Mouse (Mus musculus) cerebellum, adult 2 months (tissue): ENCODE results near the gene Dppa3. TPM values are rescaled to one million over a fixed set of nuclear protein-coding genes. Genes with fewer than 3 reads are reported as not detected.

Experiments
- DNase-seq, 2 experiments: peaks; one replicate each; pipeline ENCODE4 v3.0.0; 2021
- H3K27ac ChIP-seq: fragments of 200-500 bp; 2 replicates; pipeline ENCODE4 v1.5.1; 2012; ENCODE audit warnings: low read length, control low read depth, inconsistent platforms; ENCODE audit not compliant: insufficient read depth
- H3K27me3 ChIP-seq: fragments of 200-500 bp; 2 replicates; pipeline ENCODE4 v1.6.1; 2012; ENCODE audit warnings: inconsistent platforms, mild to moderate bottlenecking, low read length, moderate library complexity; ENCODE audit not compliant: control insufficient read depth, insufficient read depth
- H3K4me1 ChIP-seq: fragments of 200-500 bp; 2 replicates; pipeline ENCODE4 v1.6.1; 2011; ENCODE audit warnings: low read length; ENCODE audit not compliant: control insufficient read depth, insufficient read depth
- H3K4me3 ChIP-seq: fragments of 200-500 bp; replicated peaks from 2 replicates; pipeline ENCODE3; 2011; ENCODE audit warnings: mild to moderate bottlenecking, low read depth, low read length, control low read depth; ENCODE audit not compliant: insufficient read depth
- CTCF ChIP-seq: fragments of 200-500 bp; IDR thresholded peaks from 2 replicates; pipeline ENCODE4 v1.5.1; 2011; ENCODE audit warnings: low read depth, mild to moderate bottlenecking, control low read depth, low read length, moderate library complexity, borderline replicate concordance; ENCODE audit not compliant: insufficient read depth
- POLR2A ChIP-seq: fragments of 200-500 bp; IDR thresholded peaks from 2 replicates; pipeline ENCODE4 v1.6.1; 2011; ENCODE audit warnings: low read length, control low read depth, borderline replicate concordance; ENCODE audit not compliant: insufficient read depth
- WGBS: fragments of 180-500 bp; shearing (Covaris S2); methylation state at CpG from one replicate; pipeline ENCODE4 v1.1.7; 2018; 5-methylcytosine and 5-hydroxymethylcytosine counted together
- polyA plus RNA-seq: library from polyadenylated mRNA; depleted of rRNA; stranded (reverse); fragments of >200 nt; gene quantifications from 2 replicates; pipeline ENCODE4 v1.2.3, GENCODE M21; 2012; rRNA removed

Dppa3 gene
- polyA plus RNA-seq: not detected in 2 replicates

GRCm38 (mm10) chr6:122626110-122626509 is at the start of gene Dppa3:
TSS of gene Dppa3 (plus strand) at chr6:122626410.
- H3K4me1 ChIP-seq: no peaks in the 10 kb centered on the region
- DNase-seq: no peak
- TF ChIP-seq POLR2A (no peak), CTCF (no peak)
- no peak within 1 kb of the TSS for H3K4me3 ChIP-seq
- peaks cover 2% of the 10 kb centered on the region; the same call in 1 of the 2 replicates for H3K27me3 ChIP-seq
- WGBS: 91% methylated on average over 8 of the region's 8 CpGs
- H3K27ac ChIP-seq: no peak within 1 kb of the TSS

- no peaks in the 10 kb centered on the region for H3K4me1 ChIP-seq
- no peak for TF ChIP-seq POLR2A
- DNase-seq: no peak
- 93% methylated on average over 3 of the region's 3 CpGs for WGBS
- no peak overlapping the region for H3K27ac ChIP-seq
- no peaks in the 10 kb centered on the region for H3K27me3 ChIP-seq
- no peak overlapping the region for H3K4me3 ChIP-seq
Observed at GRCm38 (mm10) chr6:122577030-122577429, 49.2 kb upstream of the Dppa3 start.

- no peaks in the 10 kb centered on the region for H3K27me3 ChIP-seq
- TF ChIP-seq CTCF (no peak), POLR2A (no peak)
- no peak overlapping the region for H3K4me3 ChIP-seq
- no peaks in the 10 kb centered on the region for H3K4me1 ChIP-seq
- 69% methylated on average over 1 of the region's 1 CpGs for WGBS
- DNase-seq: no peak
- H3K27ac ChIP-seq: no peak overlapping the region
Observed at GRCm38 (mm10) chr6:122579086-122579485, 47.1 kb upstream of the Dppa3 start.

GRCm38 (mm10) chr6:122591027-122591758 is 35.0 kb upstream of the Dppa3 start:
- Histone ChIP-seq H3K4me1 (no peaks in the 10 kb centered on the region), H3K27me3 (no peaks in the 10 kb centered on the region), H3K27ac (no peak overlapping the region), H3K4me3 (no peak overlapping the region)
- WGBS: 82% methylated on average over 13 of the region's 13 CpGs
- DNase-seq: no peak
- no peak for TF ChIP-seq CTCF
- TF ChIP-seq POLR2A: no peak

- Histone ChIP-seq H3K27me3 (no peaks in the 10 kb centered on the region), H3K4me1 (no peaks in the 10 kb centered on the region), H3K27ac (no peak overlapping the region), H3K4me3 (no peak overlapping the region)
- WGBS: 89% methylated on average over 2 of the region's 2 CpGs
- TF ChIP-seq POLR2A: no peak
- no peak for TF ChIP-seq CTCF
- DNase-seq: no peak
Observed at GRCm38 (mm10) chr6:122592905-122593304, 33.3 kb upstream of the Dppa3 start.

- no peaks in the 10 kb centered on the region for H3K4me1 ChIP-seq
- WGBS: 23% methylated on average over 7 of the region's 7 CpGs
- no peak overlapping the region for H3K27ac ChIP-seq
- no peak overlapping the region for H3K4me3 ChIP-seq
- no peak for DNase-seq
- TF ChIP-seq POLR2A (no peak), CTCF (no peak)
- no peaks in the 10 kb centered on the region for H3K27me3 ChIP-seq
Observed at GRCm38 (mm10) chr6:122595637-122596036, 30.6 kb upstream of the Dppa3 start.

- DNase-seq: no peak
- Histone ChIP-seq H3K4me1 (no peaks in the 10 kb centered on the region), H3K27ac (no peak overlapping the region), H3K4me3 (no peak overlapping the region), H3K27me3 (no peaks in the 10 kb centered on the region)
- TF ChIP-seq CTCF (no peak), POLR2A (no peak)
- 90% methylated on average over 7 of the region's 7 CpGs for WGBS
Observed at GRCm38 (mm10) chr6:122596608-122597007, 29.6 kb upstream of the Dppa3 start.

GRCm38 (mm10) chr6:122598014-122598413 is 28.2 kb upstream of the Dppa3 start:
- DNase-seq: no peak
- 94% methylated on average over 4 of the region's 4 CpGs for WGBS
- Histone ChIP-seq H3K4me3 (no peak overlapping the region), H3K27me3 (no peaks in the 10 kb centered on the region), H3K4me1 (no peaks in the 10 kb centered on the region), H3K27ac (no peak overlapping the region)
- no peak for TF ChIP-seq POLR2A
- TF ChIP-seq CTCF: no peak

- no peak overlapping the region for H3K27ac ChIP-seq
- H3K27me3 ChIP-seq: no peaks in the 10 kb centered on the region
- WGBS: 63% methylated on average over 6 of the region's 6 CpGs
- H3K4me1 ChIP-seq: no peaks in the 10 kb centered on the region
- TF ChIP-seq CTCF: no peak
- no peak for TF ChIP-seq POLR2A
- DNase-seq: no peak
- no peak overlapping the region for H3K4me3 ChIP-seq
Observed at GRCm38 (mm10) chr6:122598436-122598835, 27.8 kb upstream of the Dppa3 start.
